Mouse (Mus musculus): ENCODE results near the gene Cmah.

Cmah gene

GRCm38 (mm10) chr13:24479516-24479915 lies 152.3 kb downstream of the Cmah start:
- intact Hi-C loops (cut with DNase I): no loop called here

GRCm38 (mm10) chr13:24480824-24481223 lies 153.6 kb downstream of the Cmah start:
- intact Hi-C loops (cut with DNase I): loop anchor here (5.0 to 10.0 kb wide), 3 partner anchors 206 to 441 kb away; no protein-coding TSS in a partner anchor

- intact Hi-C loops (cut with DNase I): loop anchor here (5.0 to 10.0 kb wide), 3 partner anchors 206 to 441 kb away; no protein-coding TSS in a partner anchor
Observed at GRCm38 (mm10) chr13:24481615-24482295, 154.6 kb downstream of the Cmah start.

- intact Hi-C loops (cut with DNase I): loop anchor here (5.0 to 10.0 kb wide), 3 partner anchors 204 to 439 kb away; no protein-coding TSS in a partner anchor
Observed at GRCm38 (mm10) chr13:24483691-24484090, 156.5 kb downstream of the Cmah start.

- intact Hi-C loops (cut with DNase I): loop anchor here (5.0 to 10.0 kb wide), 3 partner anchors 202 to 437 kb away; no protein-coding TSS in a partner anchor
Observed at GRCm38 (mm10) chr13:24484811-24485210, 157.6 kb downstream of the Cmah start.

- intact Hi-C loops (cut with DNase I): loop anchor here (10.0 kb wide), 1 partner anchor 289 kb away; no protein-coding TSS in a partner anchor
Observed at GRCm38 (mm10) chr13:24485964-24486363, 158.8 kb downstream of the Cmah start.

GRCm38 (mm10) chr13:24486403-24486802 lies 159.2 kb downstream of the Cmah start:
- intact Hi-C loops (cut with DNase I): loop anchor here (10.0 kb wide), 1 partner anchor 288 kb away; no protein-coding TSS in a partner anchor

GRCm38 (mm10) chr13:24487061-24487460 lies 159.9 kb downstream of the Cmah start:
- intact Hi-C loops (cut with DNase I): loop anchor here (10.0 kb wide), 1 partner anchor 288 kb away; no protein-coding TSS in a partner anchor

- intact Hi-C loops (cut with DNase I): loop anchor here (10.0 kb wide), 1 partner anchor 287 kb away; no protein-coding TSS in a partner anchor
Observed at GRCm38 (mm10) chr13:24487546-24487945, 160.3 kb downstream of the Cmah start.

GRCm38 (mm10) chr13:24488526-24489070 lies 161.4 kb downstream of the Cmah start:
- intact Hi-C loops (cut with DNase I): loop anchor here (10.0 kb wide), 1 partner anchor 286 kb away; no protein-coding TSS in a partner anchor

- intact Hi-C loops (cut with DNase I): loop anchor here (10.0 kb wide), 1 partner anchor 285 kb away; no protein-coding TSS in a partner anchor
Observed at GRCm38 (mm10) chr13:24489515-24489914, 162.3 kb downstream of the Cmah start.

GRCm38 (mm10) chr13:24490041-24490440 lies 162.8 kb downstream of the Cmah start:
- intact Hi-C loops (cut with DNase I): no loop called here

GRCm38 (mm10) chr13:24491101-24491500 lies 163.9 kb downstream of the Cmah start:
- intact Hi-C loops (cut with DNase I): no loop called here

- intact Hi-C loops (cut with DNase I): no loop called here
Observed at GRCm38 (mm10) chr13:24493784-24494183, 166.6 kb downstream of the Cmah start.

- intact Hi-C loops (cut with DNase I): loop anchor here (5.0 kb wide), 1 partner anchor 191 kb away; no protein-coding TSS in a partner anchor
Observed at GRCm38 (mm10) chr13:24496353-24496752, 169.1 kb downstream of the Cmah start.

GRCm38 (mm10) chr13:24497001-24497400 lies 169.8 kb downstream of the Cmah start:
- intact Hi-C loops (cut with DNase I): loop anchor here (5.0 kb wide), 1 partner anchor 190 kb away; no protein-coding TSS in a partner anchor

GRCm38 (mm10) chr13:24498342-24498741 lies 171.1 kb downstream of the Cmah start:
- intact Hi-C loops (cut with DNase I): loop anchor here (5.0 kb wide), 1 partner anchor 189 kb away; no protein-coding TSS in a partner anchor

- intact Hi-C loops (cut with DNase I): loop anchor here (5.0 kb wide), 1 partner anchor 188 kb away; no protein-coding TSS in a partner anchor
Observed at GRCm38 (mm10) chr13:24499505-24499904, 172.3 kb downstream of the Cmah start.

GRCm38 (mm10) chr13:24501179-24501905 lies 174.1 kb downstream of the Cmah start:
- intact Hi-C loops (cut with DNase I): no loop called here

GRCm38 (mm10) chr13:24501919-24502318 lies 174.7 kb downstream of the Cmah start:
- intact Hi-C loops (cut with DNase I): no loop called here

GRCm38 (mm10) chr13:24505812-24506211 lies 178.6 kb downstream of the Cmah start:
- intact Hi-C loops (cut with DNase I): no loop called here
